Mouse (Mus musculus): ENCODE measurements around the gene Gdf2.

DNA sequence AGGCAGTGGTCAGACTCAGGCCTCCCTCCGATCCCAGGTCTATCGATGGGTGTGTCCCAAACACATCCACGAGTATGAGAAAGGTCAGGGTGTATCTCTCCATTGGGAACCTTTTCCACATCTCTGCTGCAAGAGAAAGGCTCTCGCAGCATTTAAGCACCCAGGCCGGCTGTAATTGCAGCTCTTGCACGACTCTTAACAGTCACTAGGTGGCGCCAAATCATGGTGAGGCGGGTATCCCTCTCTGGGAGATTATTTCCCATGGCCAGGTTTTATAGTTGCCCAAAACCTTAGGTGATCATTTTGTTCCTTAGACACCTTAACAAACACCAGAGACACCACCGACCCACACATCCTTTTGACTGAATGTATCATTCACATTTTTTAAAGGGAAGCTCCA lies 18.5 kb downstream of the Gdf2 start:
- TF ChIP-seq POLR2A (IDR thresholded peaks at IDR 0.05; ENCODE audit: borderline replicate concordance, control insufficient read depth, low read depth, low read length) (no peak), CTCF (IDR thresholded peaks at IDR 0.05; ENCODE audit: control insufficient read depth, insufficient read depth, low read length) (peak; percentile 24; the same call in 1 of the 2 replicates)
